Mouse (Mus musculus): Measurements from ENCODE around the gene Slc3a2. TPM values are rescaled to one million over a fixed set of nuclear protein-coding genes. Genes with fewer than 3 reads are reported as not detected.
A peak's percentile ranks its signal among the peaks of the same experiment; 100 is the strongest.
"Not testable (repeated sequence)": the region's sequence is repeated elsewhere in the genome, so short reads cannot be mapped to it uniquely, and the experiment has no call there.

The Slc3a2 gene
- polyA plus RNA-seq, 1 experiment, result 183 TPM

DNA sequence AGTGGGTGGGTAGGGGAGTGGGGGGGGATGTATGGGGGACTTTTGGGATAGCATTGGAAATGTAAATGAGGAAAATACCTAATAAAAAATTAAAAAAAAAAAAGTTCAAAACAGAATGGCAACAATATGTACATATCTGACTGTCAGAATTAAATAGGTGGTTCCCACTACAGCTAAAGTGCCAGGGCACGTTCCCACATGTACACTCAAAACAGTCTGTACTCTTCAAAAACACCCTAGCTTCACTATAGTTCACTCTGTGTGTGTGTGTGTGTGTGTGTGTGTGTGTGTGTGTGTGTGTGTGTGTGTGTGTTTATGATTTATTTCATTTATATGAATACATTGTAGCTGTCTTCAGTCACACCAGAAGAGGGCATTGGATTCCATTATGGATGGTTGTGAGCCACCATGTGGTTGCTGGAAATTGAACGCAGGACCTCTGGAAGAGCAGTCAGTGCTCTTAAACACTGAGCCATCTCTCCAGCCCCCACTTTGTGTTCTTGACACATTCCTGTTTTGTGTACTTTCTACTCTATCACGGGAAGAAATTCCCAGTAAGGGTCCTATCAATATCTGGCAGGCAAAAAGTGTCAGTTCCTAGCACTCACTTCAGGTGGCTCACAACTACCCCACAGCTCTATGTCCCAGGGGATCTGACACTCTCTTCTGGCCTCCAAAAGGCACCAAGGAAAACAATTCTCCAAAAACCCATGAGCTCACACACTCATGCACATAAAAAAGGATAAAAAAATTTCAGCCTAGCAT is 5.3 kb upstream of the Slc3a2 start:
- not testable (repeated sequence) for DNase-seq (ENCODE audit: extremely low spot score in 1 of 2, low spot score in 1 of 2)

GRCm38 (mm10) chr19:8727495-8728114 is 4.4 kb upstream of the Slc3a2 start:
- DNase-seq (ENCODE audit: extremely low spot score in 1 of 2, low spot score in 1 of 2), result no peak

DNA sequence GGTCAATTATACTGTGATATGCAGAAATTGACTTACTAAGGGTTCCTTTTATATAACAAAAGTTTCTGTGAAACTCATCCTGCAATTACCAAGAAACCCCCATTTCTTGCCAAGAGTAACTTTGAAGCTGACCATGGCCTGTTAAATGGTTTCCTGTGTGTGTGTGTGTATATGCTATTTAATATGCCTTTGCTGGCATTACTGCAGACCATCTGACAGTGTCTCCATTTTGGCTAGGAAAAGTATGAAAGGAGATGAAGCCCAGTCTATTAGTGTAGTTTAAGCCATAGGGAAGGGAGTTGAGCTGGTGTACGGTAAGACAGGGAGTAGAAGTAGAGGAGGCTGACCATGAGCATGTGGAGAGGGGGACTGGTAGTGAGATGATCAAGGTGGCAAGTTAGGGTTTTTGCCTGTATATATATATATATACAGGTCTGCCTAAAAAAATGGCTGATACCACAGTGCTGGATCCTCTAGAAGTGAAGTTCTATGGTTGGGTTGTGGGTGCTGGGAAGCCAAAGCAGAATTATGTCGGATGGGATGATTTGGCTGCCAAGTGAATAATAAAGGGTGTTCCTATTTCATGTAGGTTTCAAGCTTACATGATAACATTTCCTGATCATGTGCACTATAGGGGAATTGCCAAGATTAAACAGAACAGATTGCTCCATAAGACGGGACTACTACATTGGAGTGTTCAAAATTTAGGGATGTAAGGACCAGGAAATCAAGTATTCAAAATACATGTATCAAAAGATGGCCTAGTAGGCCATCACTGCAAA is 3.6 kb upstream of the Slc3a2 start:
- DNase-seq (ENCODE audit: extremely low spot score in 1 of 2, low spot score in 1 of 2), result no peak

DNA sequence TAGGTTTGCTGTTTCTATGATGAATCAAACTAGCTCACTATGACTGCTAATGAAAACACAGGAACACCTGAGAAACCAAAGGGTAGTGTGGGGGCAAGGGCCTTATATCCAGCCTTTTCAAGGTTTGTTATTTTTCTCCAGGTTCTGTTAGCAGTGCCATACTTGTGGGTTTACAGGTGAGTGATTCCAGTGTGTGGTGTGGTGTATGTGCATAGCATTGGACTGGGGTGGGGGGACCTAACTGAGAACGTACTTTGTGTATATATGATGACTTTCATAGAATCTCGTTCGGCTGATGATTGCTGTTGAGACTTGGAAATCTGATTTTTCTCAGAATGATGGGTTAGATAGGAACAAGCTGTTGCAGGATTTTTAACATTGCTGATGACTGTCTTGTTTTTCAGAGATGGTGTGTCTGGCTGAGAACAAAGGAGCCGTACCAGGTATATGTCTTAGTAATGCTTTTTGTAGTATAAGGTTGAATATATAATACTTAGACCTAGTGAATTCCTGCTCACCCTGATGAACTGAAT is 2.0 kb upstream of the Slc3a2 start:
- no peak for DNase-seq (ENCODE audit: extremely low spot score in 1 of 2, low spot score in 1 of 2)

- DNase-seq (ENCODE audit: extremely low spot score in 1 of 2, low spot score in 1 of 2), result no peak
Measured at GRCm38 (mm10) chr19:8724392-8724791, 1.2 kb upstream of the Slc3a2 start.

GRCm38 (mm10) chr19:8723574-8724346 is 591 bp upstream of the Slc3a2 start:
- DNase-seq (ENCODE audit: extremely low spot score in 1 of 2, low spot score in 1 of 2), result peak in 1 of 2 experiments; percentile 26

DNA sequence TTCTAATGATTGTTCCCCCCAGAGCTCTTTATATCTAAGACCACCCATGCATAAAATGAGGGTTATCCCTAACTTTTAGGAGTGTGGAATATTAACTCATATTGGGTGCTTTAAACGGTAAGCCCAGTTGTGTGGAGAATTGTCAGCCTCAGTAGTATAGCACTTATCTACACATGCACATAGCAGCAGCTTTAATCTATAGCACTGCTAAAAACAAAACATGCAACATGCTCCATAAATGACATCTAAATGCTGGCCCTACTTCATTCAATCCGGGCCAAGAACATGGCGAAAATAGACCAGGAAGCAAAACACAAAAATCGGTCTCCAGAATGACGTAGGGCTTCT is 636 bp downstream of the Slc3a2 start:
- DNase-seq (ENCODE audit: extremely low spot score in 1 of 2, low spot score in 1 of 2), result no peak

DNA sequence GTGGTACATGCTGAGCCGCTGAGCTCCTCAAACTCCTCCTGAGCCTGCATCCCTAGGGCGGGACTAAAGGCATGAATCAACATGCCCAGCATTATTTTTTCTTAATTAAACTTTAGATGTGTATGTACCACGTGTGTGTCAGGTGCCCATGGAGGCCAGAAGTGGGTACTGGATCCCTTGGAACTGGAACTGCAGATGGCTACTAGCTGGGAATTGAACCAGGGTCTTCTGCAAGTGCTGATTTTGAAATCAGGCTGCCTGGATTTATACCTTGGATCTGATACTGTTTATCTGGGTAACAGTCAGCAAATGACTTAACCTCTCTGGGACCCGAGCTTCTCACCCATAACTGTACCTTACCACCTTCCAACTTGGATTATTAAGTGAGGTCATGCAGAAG is 1.1 kb downstream of the Slc3a2 start:
- no peak for DNase-seq (ENCODE audit: extremely low spot score in 1 of 2, low spot score in 1 of 2)

DNA sequence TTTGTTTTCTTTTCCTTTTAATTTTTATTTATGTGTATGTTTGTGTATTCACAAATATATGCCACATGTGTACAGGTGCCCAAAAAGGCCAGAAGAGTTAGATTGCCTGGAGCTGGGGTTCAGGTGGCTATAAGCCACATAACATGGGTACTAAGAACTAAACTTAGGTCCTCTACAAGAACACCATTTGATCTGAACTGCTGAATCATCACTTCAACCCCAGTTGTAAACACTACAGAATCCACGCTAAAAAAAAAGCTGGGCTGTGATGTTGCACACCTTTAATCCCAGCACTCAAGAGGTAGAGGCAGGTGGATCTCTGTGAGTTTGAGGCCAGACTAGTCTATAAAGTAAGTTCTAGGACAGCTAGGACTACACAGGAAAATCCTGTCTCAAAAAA is 1.8 kb downstream of the Slc3a2 start:
- no peak for DNase-seq (ENCODE audit: extremely low spot score in 1 of 2, low spot score in 1 of 2)

GRCm38 (mm10) chr19:8719037-8719436 is 4.1 kb downstream of the Slc3a2 start:
- not testable (repeated sequence) for DNase-seq (ENCODE audit: extremely low spot score in 1 of 2, low spot score in 1 of 2)

GRCm38 (mm10) chr19:8718357-8718756 is 4.8 kb downstream of the Slc3a2 start:
- peak in 1 of 2 experiments; percentile 54 for DNase-seq (ENCODE audit: extremely low spot score in 1 of 2, low spot score in 1 of 2)

GRCm38 (mm10) chr19:8716767-8717475 is 6.2 kb downstream of the Slc3a2 start:
- no peak for DNase-seq (ENCODE audit: extremely low spot score in 1 of 2, low spot score in 1 of 2)

- DNase-seq (ENCODE audit: extremely low spot score in 1 of 2, low spot score in 1 of 2), result no peak
Measured at GRCm38 (mm10) chr19:8715868-8716766, 7.1 kb downstream of the Slc3a2 start.

GRCm38 (mm10) chr19:8714653-8715481 is 8.3 kb downstream of the Slc3a2 start:
- DNase-seq (ENCODE audit: extremely low spot score in 1 of 2, low spot score in 1 of 2), result no peak

GRCm38 (mm10) chr19:8713997-8714652 is 9.0 kb downstream of the Slc3a2 start:
- no peak for DNase-seq (ENCODE audit: extremely low spot score in 1 of 2, low spot score in 1 of 2)

- peak; percentile 83 to 96 for DNase-seq (ENCODE audit: extremely low spot score in 1 of 2, low spot score in 1 of 2)
Measured at GRCm38 (mm10) chr19:8713306-8713996, 9.7 kb downstream of the Slc3a2 start.

DNA sequence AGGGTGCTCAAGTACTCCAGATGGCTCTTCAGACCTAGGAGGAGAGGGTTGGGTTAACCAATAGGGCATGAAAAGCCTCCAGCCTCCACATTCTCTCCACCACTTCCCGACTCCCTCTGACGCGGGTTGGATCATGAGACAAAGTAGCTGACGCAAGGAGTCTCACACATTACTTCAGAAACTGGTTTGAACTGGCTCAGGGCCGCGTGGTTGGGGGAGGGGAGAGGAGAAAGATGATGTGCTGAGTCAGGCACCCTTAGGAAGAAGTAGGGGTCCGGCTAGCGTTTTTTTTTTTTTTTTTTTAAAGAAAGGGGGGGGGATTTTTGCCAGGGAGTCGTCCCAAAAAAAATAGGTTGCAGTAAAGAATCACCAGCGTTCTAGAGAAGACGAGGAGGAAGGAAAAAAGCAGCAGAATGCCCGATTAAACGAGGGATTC is 10.3 kb downstream of the Slc3a2 start:
- DNase-seq (ENCODE audit: extremely low spot score in 1 of 2, low spot score in 1 of 2), result peak in 1 of 2 experiments; percentile 72
